Mouse (Mus musculus) frontal cortex, adult 2 months (tissue): ENCODE results near the gene Kif13a. TPM values are rescaled to one million over a fixed set of nuclear protein-coding genes. Genes with fewer than 3 reads are reported as not detected.

Experiments used
- DNase-seq, 2 experiments: peaks; one replicate each; pipeline ENCODE4 v3.0.0; 2022; ENCODE audit warnings: low spot score in 1 of 2; ENCODE audit errors: extremely low spot score in 1 of 2
- polyA plus RNA-seq: library from polyadenylated mRNA; depleted of rRNA; stranded (reverse); fragments of >200 nt; gene quantifications from 2 replicates; pipeline ENCODE4 v1.2.3, GENCODE M21; 2012

Gene Kif13a
- polyA plus RNA-seq, 1 experiment = 14.1 TPM

- DNase-seq = no peak
Measured at GRCm38 (mm10) chr13:46885759-46886060, 44.0 kb downstream of the Kif13a start.

- no peak for DNase-seq
Measured at GRCm38 (mm10) chr13:46884898-46885758, 44.5 kb downstream of the Kif13a start.

- DNase-seq = no peak
Measured at GRCm38 (mm10) chr13:46883976-46884375, 45.7 kb downstream of the Kif13a start.

- no peak for DNase-seq
Measured at GRCm38 (mm10) chr13:46883381-46883780, 46.3 kb downstream of the Kif13a start.

- DNase-seq = no peak
Measured at GRCm38 (mm10) chr13:46880736-46881135, 48.9 kb downstream of the Kif13a start.

GRCm38 (mm10) chr13:46880243-46880642 lies 49.4 kb downstream of the Kif13a start:
- DNase-seq = no peak

- no peak for DNase-seq
Measured at GRCm38 (mm10) chr13:46877049-46877448, 52.6 kb downstream of the Kif13a start.

- DNase-seq = no peak
Measured at GRCm38 (mm10) chr13:46875377-46875776, 54.3 kb downstream of the Kif13a start.

- no peak for DNase-seq
Measured at GRCm38 (mm10) chr13:46872732-46873131, 56.9 kb downstream of the Kif13a start.

GRCm38 (mm10) chr13:46872194-46872593 lies 57.5 kb downstream of the Kif13a start:
- DNase-seq = no peak

- DNase-seq = no peak
Measured at GRCm38 (mm10) chr13:46869464-46869863, 60.2 kb downstream of the Kif13a start.

GRCm38 (mm10) chr13:46863169-46863748 lies 66.4 kb downstream of the Kif13a start:
- no peak for DNase-seq

GRCm38 (mm10) chr13:46859876-46860275 lies 69.8 kb downstream of the Kif13a start:
- no peak for DNase-seq

GRCm38 (mm10) chr13:46859173-46859572 lies 70.5 kb downstream of the Kif13a start:
- DNase-seq = no peak

- DNase-seq = no peak
Measured at GRCm38 (mm10) chr13:46858835-46859152, 70.9 kb downstream of the Kif13a start.

GRCm38 (mm10) chr13:46858143-46858834 lies 71.4 kb downstream of the Kif13a start:
- no peak for DNase-seq

- no peak for DNase-seq
Measured at GRCm38 (mm10) chr13:46854456-46854855, 75.2 kb downstream of the Kif13a start.

GRCm38 (mm10) chr13:46852470-46852869 lies 77.2 kb downstream of the Kif13a start:
- no peak for DNase-seq

- DNase-seq = no peak
Measured at GRCm38 (mm10) chr13:46845456-46845855, 84.2 kb downstream of the Kif13a start.

GRCm38 (mm10) chr13:46844561-46845235 lies 85.0 kb downstream of the Kif13a start:
- DNase-seq = peak in 1 of 2 experiments; percentile 46

GRCm38 (mm10) chr13:46843646-46844045 lies 86.0 kb downstream of the Kif13a start:
- DNase-seq = no peak
